Mouse (Mus musculus) small intestine, adult 2 months (tissue): ENCODE results near the gene Coa4.

Experiments
- CTCF ChIP-seq: fragments of 200-500 bp; IDR thresholded peaks from 2 replicates; pipeline ENCODE4 v1.5.1; 2012; ENCODE audit warnings: low read depth, mild to moderate bottlenecking, control low read depth, inconsistent platforms, low read length, moderate library complexity, mixed read lengths; ENCODE audit not compliant: insufficient replicate concordance, insufficient read length; ENCODE audit errors: extremely low read depth
- POLR2A ChIP-seq: fragments of 200-500 bp; IDR thresholded peaks from 2 replicates; pipeline ENCODE4 v1.6.1; 2012; ENCODE audit warnings: low read depth, mild to moderate bottlenecking, control low read depth, inconsistent platforms, low read length, moderate library complexity

DNA sequence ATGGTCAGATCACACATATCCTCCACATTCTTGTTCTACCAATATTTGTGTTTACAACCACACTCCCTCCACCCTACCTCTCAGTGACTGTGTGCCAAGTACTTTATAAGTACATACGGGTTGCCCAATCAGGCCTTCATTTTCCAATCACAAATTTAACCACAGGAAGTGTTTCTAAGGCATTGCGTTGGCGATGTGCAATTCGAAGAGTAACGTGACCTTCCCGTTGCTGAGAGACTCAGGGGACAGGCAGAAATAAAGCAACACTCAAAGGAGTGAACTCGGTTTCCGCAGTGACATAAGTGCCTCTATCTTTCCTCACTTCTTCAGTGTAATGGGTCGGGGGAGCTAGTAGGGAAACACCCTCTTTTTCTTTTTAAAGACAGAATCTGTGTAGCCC lies 2.6 kb downstream of the Coa4 start:
- TF ChIP-seq CTCF = no peak
- TF ChIP-seq POLR2A = no peak
